Mouse (Mus musculus) thymus, adult 2 months (tissue): ENCODE measurements around the gene Mtor.

ENCODE experiments used
- CTCF ChIP-seq: fragments of 200-500 bp; IDR thresholded peaks from 2 replicates; pipeline ENCODE4 v1.5.1; 2012; ENCODE audit warnings: mild to moderate bottlenecking, control low read depth, low read length, moderate library complexity, borderline replicate concordance; ENCODE audit not compliant: control insufficient read depth, poor library complexity, insufficient read depth; ENCODE audit errors: extremely low read depth
- POLR2A ChIP-seq: fragments of 200-500 bp; IDR thresholded peaks from 2 replicates; pipeline ENCODE4 v1.6.1; 2012; ENCODE audit warnings: mild to moderate bottlenecking, low read length, control low read depth, moderate library complexity; ENCODE audit not compliant: control insufficient read depth, poor library complexity, insufficient read depth; ENCODE audit errors: extremely low read depth

- TF ChIP-seq CTCF (no peak), POLR2A (no peak)
Measured at GRCm38 (mm10) chr4:148430880-148431519, 17.4 kb upstream of the Mtor start.
